Mouse (Mus musculus) cortical plate, adult 2 months (tissue): ENCODE data around the gene Clip4. TPM values are rescaled to one million over a fixed set of nuclear protein-coding genes. Genes with fewer than 3 reads are reported as not detected.

Experiments used
- H3K27ac ChIP-seq: fragments of 200-500 bp; 2 replicates; pipeline ENCODE4 v1.5.1; 2012; ENCODE audit warnings: low read length, control low read depth, inconsistent platforms; ENCODE audit not compliant: insufficient read depth
- H3K4me1 ChIP-seq: fragments of 200-500 bp; 2 replicates; pipeline ENCODE4 v1.6.1; 2011; ENCODE audit warnings: low read length; ENCODE audit not compliant: control insufficient read depth, insufficient read depth
- H3K4me3 ChIP-seq: fragments of 200-500 bp; 2 replicates; pipeline ENCODE4 v1.5.1; 2011; ENCODE audit warnings: mild to moderate bottlenecking, low read length, control low read depth; ENCODE audit not compliant: insufficient read depth
- CTCF ChIP-seq: fragments of 200-500 bp; IDR thresholded peaks from 2 replicates; pipeline ENCODE4 v1.5.1; 2011; ENCODE audit warnings: mild to moderate bottlenecking, control low read depth, low read length; ENCODE audit not compliant: insufficient read depth; ENCODE audit errors: extremely low read depth
- POLR2A ChIP-seq: fragments of 200-500 bp; IDR thresholded peaks from 2 replicates; pipeline ENCODE4 v1.6.1; 2011; ENCODE audit warnings: mild to moderate bottlenecking, low read length, control low read depth; ENCODE audit not compliant: insufficient read depth; ENCODE audit errors: extremely low read depth
- polyA plus RNA-seq: library from polyadenylated mRNA; depleted of rRNA; stranded (reverse); fragments of >200 nt; gene quantifications from 2 replicates; pipeline ENCODE4 v1.2.3, GENCODE M21; 2012

Gene Clip4
- polyA plus RNA-seq, 1 experiment, result 42.2 TPM

DNA sequence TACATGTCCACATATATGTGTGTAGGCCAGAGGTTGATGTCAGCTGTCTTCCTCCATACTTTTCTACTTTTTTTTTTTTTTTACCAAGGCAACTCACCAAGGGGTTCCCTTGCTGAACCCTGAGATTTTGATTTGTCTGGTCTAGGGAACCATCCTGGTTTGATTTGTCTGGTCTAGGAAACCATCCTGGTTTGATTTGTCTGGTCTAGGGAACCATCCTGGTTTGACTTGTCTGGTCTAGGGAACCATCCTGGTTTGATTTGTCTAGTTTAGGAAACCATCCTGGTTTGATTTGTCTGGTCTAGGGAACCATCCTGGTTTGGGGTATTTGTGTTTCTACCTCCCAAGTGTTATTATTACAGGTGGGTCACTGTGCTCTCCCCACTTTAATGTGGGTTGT lies 18.2 kb downstream of the Clip4 start:
- Histone ChIP-seq H3K4me1 (no peaks in the 10 kb centered on the region; the same call in 1 of the 2 replicates), H3K4me3 (no peak overlapping the region), H3K27ac (no peak overlapping the region)
- TF ChIP-seq CTCF, result no peak
- TF ChIP-seq POLR2A, result no peak

DNA sequence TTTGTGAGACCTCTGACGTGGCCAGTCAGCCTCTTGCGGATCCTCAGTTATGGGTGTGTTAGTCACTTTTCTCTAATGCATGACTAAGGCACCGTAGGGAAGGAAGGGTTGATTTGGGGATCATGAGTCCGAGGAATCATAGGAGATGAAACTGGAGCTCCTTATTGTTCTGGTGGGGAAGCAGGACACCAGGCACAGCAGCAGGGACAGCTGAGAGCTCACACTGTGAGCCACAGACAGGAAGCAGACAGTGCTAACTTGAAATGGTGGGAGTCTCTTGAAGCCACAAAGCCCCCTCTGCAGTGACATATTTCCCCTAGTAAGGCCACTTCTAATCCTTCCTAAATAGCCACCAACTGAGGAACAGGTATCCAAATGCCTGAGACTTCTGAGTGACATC lies 22.8 kb downstream of the Clip4 start:
- Histone ChIP-seq H3K4me3 (no peak overlapping the region), H3K4me1 (no peaks in the 10 kb centered on the region; the same call in 1 of the 2 replicates), H3K27ac (no peak overlapping the region)
- TF ChIP-seq CTCF (no peak), POLR2A (no peak)

DNA sequence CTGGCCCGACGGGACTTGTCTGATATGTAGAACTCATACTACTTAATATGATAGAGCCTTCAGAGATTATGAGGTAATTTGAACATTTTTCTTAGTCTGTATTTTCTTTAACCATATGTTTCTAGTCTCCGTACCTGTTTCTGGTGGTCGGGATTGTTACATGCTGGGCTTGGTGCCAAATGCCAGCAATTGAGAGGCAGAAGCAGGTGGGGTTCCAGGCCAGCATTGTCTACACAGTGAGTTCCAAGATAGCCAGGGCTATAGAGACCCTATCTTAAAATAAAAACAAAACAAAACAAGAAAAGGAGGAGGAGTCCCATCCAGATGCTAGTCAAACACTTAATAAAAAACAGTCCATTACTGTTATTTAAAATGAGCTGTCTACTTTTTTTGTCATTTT lies 23.3 kb downstream of the Clip4 start:
- TF ChIP-seq POLR2A (no peak), CTCF (no peak)
- Histone ChIP-seq H3K4me3 (no peak overlapping the region), H3K27ac (no peak overlapping the region), H3K4me1 (no peaks in the 10 kb centered on the region; the same call in 1 of the 2 replicates)

DNA sequence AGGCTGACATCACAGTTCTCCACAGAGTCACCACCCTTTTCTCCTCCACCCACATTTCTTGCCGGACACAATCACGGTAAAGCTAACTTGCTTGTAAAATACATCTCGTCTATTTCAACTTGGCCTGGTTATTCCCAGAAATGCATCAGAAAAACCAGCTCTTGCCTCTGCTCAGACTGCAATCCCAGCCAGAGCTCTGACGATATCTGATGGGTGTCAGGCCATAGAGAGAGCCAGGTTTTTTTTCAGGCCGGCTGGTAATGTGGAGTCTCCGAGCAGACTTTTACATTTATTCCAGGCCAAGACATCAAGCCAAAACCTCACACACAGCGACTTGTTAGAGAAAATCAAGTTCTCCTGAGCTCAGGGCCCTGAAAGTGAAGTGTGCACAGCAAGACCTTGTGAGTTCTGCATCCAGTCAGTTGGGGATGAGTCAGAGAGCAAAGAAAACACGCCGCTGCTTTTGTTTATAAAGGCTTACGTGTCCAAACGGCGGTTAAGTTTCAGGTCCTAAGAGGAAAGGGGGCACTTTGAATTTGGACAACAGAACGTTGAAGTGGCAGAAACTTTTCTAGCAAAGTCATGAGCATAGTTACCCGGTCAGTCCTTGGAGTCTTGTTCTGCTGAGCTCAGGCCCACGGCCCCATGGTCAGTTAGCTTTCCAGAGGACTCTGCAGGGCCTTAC lies 27.4 kb downstream of the Clip4 start:
- Histone ChIP-seq H3K4me3 (no peak overlapping the region), H3K4me1 (no peaks in the 10 kb centered on the region), H3K27ac (no peak overlapping the region)
- no peak for TF ChIP-seq POLR2A
- TF ChIP-seq CTCF, result no peak

DNA sequence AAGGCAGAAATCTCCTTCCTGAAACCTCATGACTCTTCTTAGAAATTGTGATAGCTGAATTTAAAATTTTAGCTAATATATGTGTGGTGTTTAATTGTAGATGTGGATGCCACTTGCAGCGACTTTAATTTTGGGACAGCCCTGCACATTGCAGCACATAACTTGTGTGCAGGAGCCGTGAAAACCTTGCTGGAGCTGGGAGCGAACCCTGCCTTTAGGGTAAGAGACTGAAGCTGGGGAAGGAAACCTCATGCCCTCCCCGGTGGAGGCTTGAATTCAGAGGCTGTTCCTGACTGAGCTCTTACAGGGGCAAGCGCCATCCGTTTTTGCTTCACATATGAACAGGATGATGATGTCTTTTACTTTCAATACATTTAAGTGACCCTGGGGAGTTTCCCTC lies 35.2 kb downstream of the Clip4 start:
- no peak for TF ChIP-seq CTCF
- no peak for TF ChIP-seq POLR2A
- H3K27ac ChIP-seq, result no peak overlapping the region
- H3K4me1 ChIP-seq, result no peaks in the 10 kb centered on the region
- H3K4me3 ChIP-seq, result no peak overlapping the region

DNA sequence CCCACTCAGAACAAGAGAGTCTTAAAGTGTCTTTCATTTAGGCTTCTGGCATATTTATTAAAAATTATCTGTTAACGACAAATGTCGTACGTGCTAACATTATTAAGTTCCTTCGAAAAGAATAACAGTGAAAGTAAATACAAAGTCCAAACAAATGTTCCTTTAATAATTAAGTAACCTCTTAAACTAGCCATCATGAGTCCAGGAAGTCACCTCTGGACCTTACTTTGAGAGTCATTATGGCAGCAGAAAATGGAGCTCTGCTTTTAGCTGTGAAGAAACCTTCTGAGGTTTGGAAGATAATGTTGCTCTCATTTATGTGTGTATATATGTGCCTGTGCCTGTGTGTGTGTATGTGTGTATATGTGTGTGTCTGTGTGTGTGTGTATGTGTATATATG lies 35.6 kb downstream of the Clip4 start:
- Histone ChIP-seq H3K27ac (no peak overlapping the region), H3K4me3 (no peak overlapping the region), H3K4me1 (no peaks in the 10 kb centered on the region; the same call in 1 of the 2 replicates)
- TF ChIP-seq POLR2A, result no peak
- no peak for TF ChIP-seq CTCF

DNA sequence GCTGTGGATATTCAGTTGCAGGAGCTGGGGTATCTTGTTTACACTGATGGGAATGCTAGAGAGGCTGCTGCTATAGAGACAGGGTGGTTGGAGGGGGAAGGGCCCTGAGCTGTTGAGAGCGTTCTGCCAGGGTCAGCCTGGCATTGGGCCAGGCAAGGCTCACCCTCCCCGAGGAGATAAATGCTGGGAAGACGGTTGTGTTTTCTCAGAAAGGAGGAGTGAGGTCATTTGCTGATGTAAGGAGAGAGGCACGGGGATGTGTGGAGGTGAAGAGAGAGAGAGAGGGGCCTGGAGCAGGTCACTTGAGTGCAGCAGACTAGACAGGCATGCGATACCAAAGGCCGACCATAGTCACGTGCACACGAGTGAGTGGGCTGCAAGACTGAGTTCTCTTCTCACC lies 42.8 kb downstream of the Clip4 start:
- no peak for TF ChIP-seq POLR2A
- TF ChIP-seq CTCF, result no peak
- Histone ChIP-seq H3K27ac (no peak overlapping the region), H3K4me1 (no peaks in the 10 kb centered on the region; the same call in 1 of the 2 replicates), H3K4me3 (no peak overlapping the region)

DNA sequence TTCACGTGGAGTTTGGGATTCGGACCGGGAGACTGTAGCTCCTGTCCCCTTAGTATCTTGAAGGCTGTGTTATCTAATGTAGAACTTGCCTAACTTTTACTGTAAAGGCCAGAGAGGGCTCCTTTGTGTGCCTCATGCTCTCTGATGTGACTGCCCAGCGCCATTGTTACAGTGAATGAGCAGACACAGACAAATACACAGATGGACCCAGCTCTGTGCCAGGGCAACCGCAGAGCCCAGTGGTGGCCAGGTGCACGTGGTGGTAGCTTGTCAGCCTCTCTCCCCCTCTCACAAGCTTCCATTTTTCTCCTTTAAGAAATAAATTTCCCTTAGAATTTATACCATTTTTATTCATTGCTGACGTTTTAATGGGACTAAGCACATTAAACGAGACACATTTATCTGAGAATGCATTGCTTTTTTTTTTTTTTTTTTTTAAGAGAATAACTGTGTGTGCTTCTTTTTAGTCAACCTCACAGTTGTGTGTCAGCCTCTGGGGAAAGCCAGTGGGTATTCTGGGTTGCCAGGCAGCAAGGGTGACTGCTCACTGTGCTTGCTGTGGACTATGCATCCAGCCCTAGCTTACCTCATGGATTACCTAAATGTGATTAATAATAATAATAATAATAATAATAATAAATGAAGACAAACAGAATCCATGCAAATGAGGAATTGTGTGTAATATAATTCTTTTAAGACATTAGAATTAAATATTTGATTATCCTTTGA lies 48.0 kb downstream of the Clip4 start:
- TF ChIP-seq CTCF (no peak), POLR2A (no peak)

DNA sequence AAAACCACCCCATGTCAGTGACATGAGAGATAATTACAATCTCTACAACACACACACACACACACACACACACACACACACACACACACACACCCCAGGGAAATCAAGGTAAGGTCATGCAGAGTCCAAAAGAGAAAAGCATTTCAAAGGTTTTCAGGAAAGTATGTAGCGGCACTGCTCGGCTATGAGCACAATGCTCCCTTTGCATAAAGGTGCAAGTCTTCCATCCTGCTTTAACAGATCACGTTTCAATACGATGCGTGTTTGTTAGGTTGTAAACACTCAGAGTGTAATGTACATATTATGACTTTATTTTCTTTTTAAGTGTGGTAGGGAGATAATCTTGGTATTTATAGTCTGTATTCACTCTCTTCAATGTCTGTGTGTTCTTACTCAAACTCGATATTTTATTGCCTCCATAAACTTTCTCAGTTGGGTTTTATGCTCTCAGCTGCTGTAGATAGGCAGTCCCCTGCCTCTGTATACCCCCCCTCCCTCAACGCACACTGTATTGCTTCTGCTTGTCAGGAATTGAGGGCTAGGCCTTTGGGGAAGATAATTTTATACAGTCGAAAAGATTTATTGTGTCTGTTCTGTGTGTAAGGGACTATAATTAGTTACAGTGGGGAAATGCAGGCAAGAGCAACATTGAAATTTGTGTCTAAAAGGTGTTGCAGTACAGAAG lies 55.5 kb downstream of the Clip4 start:
- no peak overlapping the region for H3K4me3 ChIP-seq
- H3K27ac ChIP-seq, result no peak overlapping the region
- H3K4me1 ChIP-seq, result peaks cover 3% of the 10 kb centered on the region
- TF ChIP-seq POLR2A, result no peak
- TF ChIP-seq CTCF, result no peak

More for the DNA sequence above, 48.0 kb downstream of the Clip4 start:
- no peak overlapping the region for H3K4me3 ChIP-seq
- no peaks in the 10 kb centered on the region for H3K4me1 ChIP-seq
- H3K27ac ChIP-seq, result no peak overlapping the region
